Mouse (Mus musculus): ENCODE measurements around the gene Dynll2. TPM values are rescaled to one million over a fixed set of nuclear protein-coding genes. Genes with fewer than 3 reads are reported as not detected.

Dynll2 gene
- polyA plus RNA-seq, 1 experiment from 2014 or later: 17.3 TPM

DNA sequence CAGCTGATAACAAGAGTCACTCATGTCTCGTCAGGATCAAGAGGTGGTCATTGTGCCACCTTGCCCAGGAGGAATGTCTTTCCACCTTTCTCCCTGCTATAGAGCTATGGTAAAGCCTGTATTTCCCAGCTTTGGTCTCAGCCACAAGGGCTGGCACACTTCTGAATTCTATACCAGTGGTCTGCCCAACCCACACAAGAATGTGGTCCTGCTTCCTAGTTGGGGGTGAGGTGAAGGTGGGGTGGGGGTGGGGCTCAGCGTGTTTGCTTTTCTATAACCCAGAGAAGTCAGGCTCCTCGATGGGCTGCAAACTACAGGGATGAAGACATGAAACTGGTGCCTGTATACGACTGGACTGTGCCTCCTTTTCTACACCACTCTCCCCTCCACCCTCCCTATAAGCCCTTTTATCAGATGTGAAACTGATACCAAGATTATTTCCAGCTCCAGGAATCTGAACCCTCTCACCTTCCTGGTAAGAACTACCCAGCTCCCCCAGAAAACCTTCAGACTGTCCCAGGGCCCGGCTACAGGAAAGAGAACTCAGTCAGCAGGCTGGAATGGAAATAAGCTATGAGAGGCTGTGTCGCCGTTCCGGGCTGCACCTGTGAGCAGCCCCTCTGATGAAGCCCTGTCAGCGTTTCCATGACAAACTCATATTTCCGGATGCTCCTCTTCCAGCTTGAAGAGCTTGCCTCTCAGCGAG, 24.0 kb upstream of the Dynll2 start:
- no peak overlapping the region for H3K9ac ChIP-seq (ENCODE audit: low read length)
- H3K27me3 ChIP-seq (ENCODE audit: control insufficient read depth, insufficient read depth, low read length): no peaks in the 10 kb centered on the region
- H3K27ac ChIP-seq (replicated peaks in 1 of 2; ENCODE audit: control insufficient read depth in 1 of 2, insufficient read depth in 1 of 2, low read depth in 2 of 2, low read length in 2 of 2): no peak overlapping the region
- no peak overlapping the region for H3K4me3 ChIP-seq (ENCODE audit: control insufficient read depth in 1 of 2, insufficient read depth in 1 of 2, low read depth in 1 of 2, low read length in 2 of 2)
- ATAC-seq (ENCODE audit: insufficient number of reproducible peaks, insufficient read depth, low FRiP score, low read depth): no peak
- H3K9me3 ChIP-seq (ENCODE audit: control insufficient read depth, low read length): no peaks in the 10 kb centered on the region
- peaks cover 14 to 19% of the 10 kb centered on the region in 2 experiments for H3K4me1 ChIP-seq (ENCODE audit: control insufficient read depth in 2 of 2, insufficient read depth in 2 of 2, low read length in 2 of 2)
- H3K36me3 ChIP-seq (ENCODE audit: control insufficient read depth, insufficient read depth, low read length): no peaks in the 10 kb centered on the region
- H3K4me2 ChIP-seq (ENCODE audit: low read length): no peak overlapping the region
- WGBS: 53% methylated on average over 11 of the region's 11 CpGs

DNA sequence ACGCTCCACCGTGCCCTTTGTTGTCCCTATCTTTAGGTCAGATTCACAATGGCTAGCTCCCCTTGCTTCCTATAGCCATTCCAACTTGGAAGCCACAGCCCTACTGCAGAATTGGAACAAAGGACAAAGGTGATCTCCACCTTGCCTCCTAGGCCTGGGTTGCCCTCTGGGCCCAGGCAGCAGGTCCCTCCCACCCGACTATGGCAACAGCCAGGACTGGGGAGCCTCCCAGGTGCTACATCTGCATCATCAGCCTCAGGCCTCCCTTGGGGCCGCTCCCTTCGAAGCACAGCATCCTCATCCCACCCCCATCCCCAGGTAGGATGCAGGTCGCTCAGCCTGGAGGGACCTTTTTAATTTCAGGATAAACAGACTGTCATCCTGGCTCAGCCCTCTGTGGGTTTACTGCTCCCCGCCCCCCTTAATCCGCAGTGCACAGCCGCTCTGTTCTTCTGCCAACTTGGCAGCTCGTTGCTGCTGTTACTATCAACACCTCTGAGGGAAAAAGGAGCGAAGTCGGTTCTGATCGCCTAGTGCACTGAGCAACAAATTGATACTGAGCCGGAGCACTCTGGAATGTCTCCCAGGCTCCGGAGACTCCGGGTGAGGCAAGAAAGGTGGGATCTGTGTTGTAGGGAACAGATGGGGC, 22.3 kb upstream of the Dynll2 start:
- Histone ChIP-seq H3K27ac (replicated peaks in 1 of 2; ENCODE audit: control insufficient read depth in 1 of 2, insufficient read depth in 1 of 2, low read depth in 2 of 2, low read length in 2 of 2) (no peak overlapping the region), H3K27me3 (ENCODE audit: control insufficient read depth, insufficient read depth, low read length) (no peaks in the 10 kb centered on the region), H3K4me2 (ENCODE audit: low read length) (peak overlapping the region; percentile 69), H3K4me1 (ENCODE audit: control insufficient read depth in 2 of 2, insufficient read depth in 2 of 2, low read length in 2 of 2) (peaks cover 14 to 19% of the 10 kb centered on the region in 2 experiments), H3K9ac (ENCODE audit: low read length) (peak overlapping the region; percentile 54; the same call in 1 of the 2 replicates), H3K36me3 (ENCODE audit: control insufficient read depth, insufficient read depth, low read length) (no peaks in the 10 kb centered on the region), H3K4me3 (ENCODE audit: control insufficient read depth in 1 of 2, insufficient read depth in 1 of 2, low read depth in 1 of 2, low read length in 2 of 2) (peak overlapping the region; percentile 26 to 29), H3K9me3 (ENCODE audit: control insufficient read depth, low read length) (no peaks in the 10 kb centered on the region)
- ATAC-seq (ENCODE audit: insufficient number of reproducible peaks, insufficient read depth, low FRiP score, low read depth): peak; percentile 59; the same call in 1 of the 2 replicates
- 15% methylated on average over 16 of the region's 16 CpGs for WGBS

GRCm38 (mm10) chr11:88008641-88009040, 21.3 kb upstream of the Dynll2 start:
- H3K27me3 ChIP-seq (ENCODE audit: control insufficient read depth, insufficient read depth, low read length): no peaks in the 10 kb centered on the region
- H3K9ac ChIP-seq (ENCODE audit: low read length): no peak overlapping the region
- ATAC-seq (ENCODE audit: insufficient number of reproducible peaks, insufficient read depth, low FRiP score, low read depth): no peak
- no peak overlapping the region for H3K4me2 ChIP-seq (ENCODE audit: low read length)
- no peaks in the 10 kb centered on the region for H3K36me3 ChIP-seq (ENCODE audit: control insufficient read depth, insufficient read depth, low read length)
- WGBS: 37% methylated on average over 1 of the region's 1 CpGs
- H3K4me1 ChIP-seq (ENCODE audit: control insufficient read depth in 2 of 2, insufficient read depth in 2 of 2, low read length in 2 of 2): peaks cover 14 to 19% of the 10 kb centered on the region in 2 experiments
- H3K9me3 ChIP-seq (ENCODE audit: control insufficient read depth, low read length): no peaks in the 10 kb centered on the region
- H3K27ac ChIP-seq (replicated peaks in 1 of 2; ENCODE audit: control insufficient read depth in 1 of 2, insufficient read depth in 1 of 2, low read depth in 2 of 2, low read length in 2 of 2): no peak overlapping the region
- no peak overlapping the region for H3K4me3 ChIP-seq (ENCODE audit: control insufficient read depth in 1 of 2, insufficient read depth in 1 of 2, low read depth in 1 of 2, low read length in 2 of 2)

- Histone ChIP-seq H3K9me3 (ENCODE audit: control insufficient read depth, low read length) (0 out of 2 replicates have a peak, but pooled peaks cover 3% of the 10 kb centered on the region), H3K27ac (replicated peaks in 1 of 2; ENCODE audit: control insufficient read depth in 1 of 2, insufficient read depth in 1 of 2, low read depth in 2 of 2, low read length in 2 of 2) (no peak overlapping the region), H3K4me3 (ENCODE audit: control insufficient read depth in 1 of 2, insufficient read depth in 1 of 2, low read depth in 1 of 2, low read length in 2 of 2) (no peak overlapping the region), H3K4me1 (ENCODE audit: control insufficient read depth in 2 of 2, insufficient read depth in 2 of 2, low read length in 2 of 2) (no peaks in the 10 kb centered on the region; a peak in 1 of 4 replicates), H3K36me3 (ENCODE audit: control insufficient read depth, insufficient read depth, low read length) (no peaks in the 10 kb centered on the region), H3K4me2 (ENCODE audit: low read length) (no peak overlapping the region), H3K27me3 (ENCODE audit: control insufficient read depth, insufficient read depth, low read length) (no peaks in the 10 kb centered on the region), H3K9ac (ENCODE audit: low read length) (no peak overlapping the region)
- ATAC-seq (ENCODE audit: insufficient number of reproducible peaks, insufficient read depth, low FRiP score, low read depth): no peak
- 54% methylated on average over 2 of the region's 2 CpGs for WGBS
Observed at GRCm38 (mm10) chr11:88004123-88004522, 16.8 kb upstream of the Dynll2 start.

DNA sequence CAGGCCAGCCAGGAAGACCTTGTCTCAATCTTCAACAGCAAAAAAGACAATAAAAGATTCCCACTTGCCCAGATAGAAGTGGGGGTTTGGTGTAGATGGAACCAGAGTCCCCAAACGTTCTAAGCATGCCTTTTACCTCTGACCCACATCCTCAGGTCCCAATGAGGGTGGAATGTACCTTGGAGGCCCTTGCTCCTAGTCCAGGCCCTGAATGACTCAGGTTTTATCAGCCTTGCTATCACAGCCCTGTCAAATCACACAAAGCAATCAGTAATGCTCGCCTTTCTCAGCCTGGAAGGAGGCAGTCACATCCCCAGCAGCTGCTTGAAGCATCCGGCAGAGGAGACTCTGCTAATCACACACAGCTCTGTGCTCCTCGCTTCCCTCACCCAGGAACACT, 15.4 kb upstream of the Dynll2 start:
- Histone ChIP-seq H3K27me3 (ENCODE audit: control insufficient read depth, insufficient read depth, low read length) (no peaks in the 10 kb centered on the region), H3K36me3 (ENCODE audit: control insufficient read depth, insufficient read depth, low read length) (no peaks in the 10 kb centered on the region), H3K4me3 (ENCODE audit: control insufficient read depth in 1 of 2, insufficient read depth in 1 of 2, low read depth in 1 of 2, low read length in 2 of 2) (no peak overlapping the region), H3K9me3 (ENCODE audit: control insufficient read depth, low read length) (0 out of 2 replicates have a peak, but pooled peaks cover 3% of the 10 kb centered on the region), H3K27ac (replicated peaks in 1 of 2; ENCODE audit: control insufficient read depth in 1 of 2, insufficient read depth in 1 of 2, low read depth in 2 of 2, low read length in 2 of 2) (no peak overlapping the region), H3K4me1 (ENCODE audit: control insufficient read depth in 2 of 2, insufficient read depth in 2 of 2, low read length in 2 of 2) (no peaks in the 10 kb centered on the region), H3K9ac (ENCODE audit: low read length) (no peak overlapping the region), H3K4me2 (ENCODE audit: low read length) (no peak overlapping the region)
- ATAC-seq (ENCODE audit: insufficient number of reproducible peaks, insufficient read depth, low FRiP score, low read depth): no peak
- 31% methylated on average over 4 of the region's 4 CpGs for WGBS

DNA sequence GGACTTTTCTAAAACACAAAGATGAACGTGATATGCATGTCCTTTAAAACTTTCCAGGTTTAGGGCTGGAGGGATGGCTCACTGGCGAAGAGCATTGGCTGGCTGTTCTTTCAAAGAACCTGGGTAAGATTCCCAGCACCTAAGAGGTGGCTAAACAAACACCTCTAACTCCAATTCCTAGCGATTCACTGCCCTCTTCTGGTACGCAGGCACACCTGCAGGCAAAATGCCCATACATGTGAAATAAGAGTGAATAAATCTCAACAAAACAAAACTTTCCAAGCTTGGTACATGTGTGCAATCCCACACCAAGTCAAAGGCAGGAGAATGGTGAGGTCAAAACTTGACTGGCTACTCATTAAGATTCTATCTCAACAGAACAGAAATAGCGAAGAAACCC, 12.4 kb upstream of the Dynll2 start:
- 0 out of 2 replicates have a peak, but pooled peaks cover 3% of the 10 kb centered on the region for H3K9me3 ChIP-seq (ENCODE audit: control insufficient read depth, low read length)
- ATAC-seq (ENCODE audit: insufficient number of reproducible peaks, insufficient read depth, low FRiP score, low read depth): no peak
- H3K4me1 ChIP-seq (ENCODE audit: control insufficient read depth in 2 of 2, insufficient read depth in 2 of 2, low read length in 2 of 2): no peaks in the 10 kb centered on the region
- no peak overlapping the region for H3K4me2 ChIP-seq (ENCODE audit: low read length)
- no peak overlapping the region for H3K9ac ChIP-seq (ENCODE audit: low read length)
- WGBS: 89% methylated on average over 5 of the region's 5 CpGs
- no peak overlapping the region for H3K27ac ChIP-seq (replicated peaks in 1 of 2; ENCODE audit: control insufficient read depth in 1 of 2, insufficient read depth in 1 of 2, low read depth in 2 of 2, low read length in 2 of 2)
- no peaks in the 10 kb centered on the region for H3K27me3 ChIP-seq (ENCODE audit: control insufficient read depth, insufficient read depth, low read length)
- no peaks in the 10 kb centered on the region for H3K36me3 ChIP-seq (ENCODE audit: control insufficient read depth, insufficient read depth, low read length)
- no peak overlapping the region for H3K4me3 ChIP-seq (ENCODE audit: control insufficient read depth in 1 of 2, insufficient read depth in 1 of 2, low read depth in 1 of 2, low read length in 2 of 2)

GRCm38 (mm10) chr11:87991806-87992205, 4.5 kb upstream of the Dynll2 start:
- no peak for ATAC-seq (ENCODE audit: insufficient number of reproducible peaks, insufficient read depth, low FRiP score, low read depth)
- 49% methylated on average over 4 of the region's 4 CpGs for WGBS
- Histone ChIP-seq H3K9ac (ENCODE audit: low read length) (no peak overlapping the region), H3K4me2 (ENCODE audit: low read length) (no peak overlapping the region), H3K36me3 (ENCODE audit: control insufficient read depth, insufficient read depth, low read length) (no peaks in the 10 kb centered on the region), H3K27me3 (ENCODE audit: control insufficient read depth, insufficient read depth, low read length) (no peaks in the 10 kb centered on the region), H3K4me3 (ENCODE audit: control insufficient read depth in 1 of 2, insufficient read depth in 1 of 2, low read depth in 1 of 2, low read length in 2 of 2) (no peak overlapping the region), H3K9me3 (ENCODE audit: control insufficient read depth, low read length) (no peaks in the 10 kb centered on the region), H3K4me1 (ENCODE audit: control insufficient read depth in 2 of 2, insufficient read depth in 2 of 2, low read length in 2 of 2) (peaks cover 0 to 5% of the 10 kb centered on the region in 2 experiments; a peak in 2 of 4 replicates), H3K27ac (replicated peaks in 1 of 2; ENCODE audit: control insufficient read depth in 1 of 2, insufficient read depth in 1 of 2, low read depth in 2 of 2, low read length in 2 of 2) (no peak overlapping the region)
